Mouse (Mus musculus): Measurements from ENCODE around the gene Pcgf1.

DNA sequence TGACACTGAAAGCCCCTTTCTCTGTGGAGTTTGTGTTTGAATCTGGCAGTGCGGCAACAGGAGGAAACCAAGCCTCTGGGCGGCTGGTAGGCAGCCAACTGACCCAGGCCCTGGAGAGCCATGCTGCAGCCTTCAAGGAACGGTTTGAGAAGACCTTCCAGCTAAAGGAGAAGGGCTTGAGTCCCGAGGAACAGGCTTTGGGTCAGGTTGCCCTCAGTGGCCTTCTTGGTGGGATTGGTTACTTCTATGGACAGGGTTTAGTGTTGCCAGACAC lies 39.4 kb downstream of the Pcgf1 start:
- TF ChIP-seq GATA1 (IDR thresholded peaks at IDR 0.05; ENCODE audit: borderline replicate concordance, low read length) (no peak), FLI1 (IDR thresholded peaks at IDR 0.05; ENCODE audit: low read length) (no peak)
